Mouse (Mus musculus): Measurements from ENCODE around the gene Zfp689.
"Not testable (repeated sequence)": the region's sequence is repeated elsewhere in the genome, so short reads cannot be mapped to it uniquely, and the experiment has no call there.

Gene Zfp689

GRCm38 (mm10) chr7:127470743-127471645, 22.0 kb upstream of the Zfp689 start:
- peak; percentile 93 to 96 for DNase-seq (ENCODE audit: low spot score in 2 of 2)

- DNase-seq (ENCODE audit: low spot score in 2 of 2) = peak in 1 of 2 experiments; percentile 27
Measured at GRCm38 (mm10) chr7:127470011-127470715, 21.2 kb upstream of the Zfp689 start.

DNA sequence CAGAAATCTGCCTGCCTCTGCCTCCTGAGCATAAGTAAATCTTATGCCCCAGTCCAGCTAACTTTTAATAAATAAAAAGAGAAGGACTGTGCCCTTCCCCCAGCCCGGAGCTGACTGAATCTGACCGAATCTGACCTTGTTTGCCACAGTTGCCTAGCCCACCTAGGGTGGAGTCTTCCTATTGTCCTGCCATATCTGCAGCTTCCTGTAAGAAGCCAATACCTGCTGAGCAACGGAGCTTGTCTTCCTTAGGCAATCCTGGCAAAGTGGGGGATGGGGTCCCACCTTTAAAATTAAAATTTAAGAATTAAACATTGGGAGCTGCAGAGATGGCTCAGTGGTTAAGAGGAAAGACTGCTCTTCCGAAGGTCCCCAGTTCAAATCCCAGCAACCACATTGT, 17.6 kb upstream of the Zfp689 start:
- no peak for DNase-seq (ENCODE audit: low spot score in 2 of 2)

GRCm38 (mm10) chr7:127465670-127466069, 16.7 kb upstream of the Zfp689 start:
- DNase-seq (ENCODE audit: low spot score in 2 of 2) = not testable (repeated sequence)

DNA sequence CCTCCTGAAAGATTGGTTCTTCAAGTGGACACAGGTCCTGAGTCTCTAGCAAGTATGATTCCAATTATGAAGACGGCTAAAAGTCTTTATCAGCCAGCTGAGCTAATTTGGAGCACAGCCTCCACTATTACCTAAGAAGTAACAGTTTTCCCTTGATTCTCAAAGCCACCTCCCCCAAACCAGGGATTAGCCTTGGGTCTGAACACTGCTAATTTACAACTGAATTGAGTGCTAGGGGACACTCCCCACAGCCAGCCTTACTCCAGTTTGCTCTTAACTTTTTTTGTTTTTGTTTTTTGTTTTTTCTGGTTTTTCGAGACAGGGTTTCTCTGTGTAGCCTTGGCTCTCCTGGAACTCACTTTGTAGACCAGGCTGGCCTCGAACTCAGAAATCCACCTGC, 16.2 kb upstream of the Zfp689 start:
- no peak for DNase-seq (ENCODE audit: low spot score in 2 of 2)

GRCm38 (mm10) chr7:127459311-127459710, 10.4 kb upstream of the Zfp689 start, which contains the start of gene Prr14:
Gene Prr14 (plus strand): TSS chr7:127459611.
- DNase-seq (ENCODE audit: low spot score in 2 of 2) = not testable (repeated sequence)

GRCm38 (mm10) chr7:127458371-127459122, 9.6 kb upstream of the Zfp689 start:
- not testable (repeated sequence) for DNase-seq (ENCODE audit: low spot score in 2 of 2)

DNA sequence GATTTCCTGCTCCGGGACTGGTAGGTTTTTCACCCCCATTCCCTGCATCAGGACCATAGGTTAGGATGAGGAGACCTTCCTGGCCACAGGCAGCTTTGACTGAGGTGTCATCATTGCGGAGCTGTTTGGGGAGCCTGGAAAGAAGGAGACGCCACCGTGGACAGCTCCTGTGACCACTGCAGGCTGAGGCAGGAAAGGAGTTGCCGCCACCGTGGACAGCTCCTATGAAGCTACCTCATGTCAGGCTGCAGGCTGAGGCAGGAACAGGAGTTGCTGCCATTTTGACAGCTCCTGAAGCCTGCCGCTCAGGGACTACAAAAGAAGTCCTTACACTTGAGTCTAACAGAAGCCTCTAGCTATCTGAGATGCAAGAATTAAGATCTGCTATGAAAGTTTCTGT, 5.9 kb upstream of the Zfp689 start:
- no peak for DNase-seq (ENCODE audit: low spot score in 2 of 2)

GRCm38 (mm10) chr7:127453056-127453455, 4.1 kb upstream of the Zfp689 start:
- DNase-seq (ENCODE audit: low spot score in 2 of 2) = no peak

- no peak for DNase-seq (ENCODE audit: low spot score in 2 of 2)
Measured at GRCm38 (mm10) chr7:127449966-127450365, 1.0 kb upstream of the Zfp689 start.

DNA sequence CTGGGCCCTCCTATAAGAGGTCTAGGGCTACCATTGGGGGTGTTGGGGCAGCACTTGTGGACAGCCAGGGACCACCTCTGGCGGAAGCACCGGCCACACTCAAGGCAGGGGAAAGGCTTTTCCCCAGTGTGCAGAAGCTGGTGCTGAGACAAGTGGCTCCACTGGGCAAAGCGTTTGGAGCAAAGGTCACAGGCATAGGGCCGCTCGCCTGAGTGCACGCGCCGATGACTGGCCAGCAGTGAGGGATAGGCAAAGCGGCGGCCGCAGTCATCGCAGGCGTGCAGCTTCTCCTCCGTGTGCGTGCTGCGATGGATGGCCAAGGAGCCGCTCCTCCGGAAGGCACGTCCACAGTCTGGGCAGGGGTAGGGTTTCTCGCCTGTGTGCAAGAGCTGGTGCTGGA, 5.0 kb downstream of the Zfp689 start:
- DNase-seq (ENCODE audit: low spot score in 2 of 2) = no peak

GRCm38 (mm10) chr7:127437724-127438123, 11.2 kb downstream of the Zfp689 start:
- DNase-seq (ENCODE audit: low spot score in 2 of 2) = peak in 1 of 2 experiments; percentile 13

- no peak for DNase-seq (ENCODE audit: low spot score in 2 of 2)
Measured at GRCm38 (mm10) chr7:127435206-127435605, 13.8 kb downstream of the Zfp689 start.

DNA sequence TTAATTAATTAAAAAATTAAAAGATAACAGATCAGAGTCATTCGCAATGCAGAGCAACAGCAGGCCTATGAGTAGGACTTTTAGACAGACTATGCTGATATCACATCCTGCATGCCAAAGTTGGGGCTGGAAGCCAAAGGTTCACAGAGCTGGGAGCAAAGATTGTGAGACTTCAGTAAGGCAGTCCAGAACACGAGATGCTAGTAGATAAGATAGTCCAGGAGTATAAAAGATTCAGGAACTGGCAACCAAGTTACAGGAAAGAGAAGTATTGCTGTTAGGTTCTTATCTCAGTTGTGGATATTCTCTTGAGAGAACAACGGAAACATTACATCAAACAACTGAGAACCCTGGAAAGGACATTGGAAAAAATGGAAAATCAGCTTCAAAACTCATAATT, 22.6 kb downstream of the Zfp689 start:
- no peak for DNase-seq (ENCODE audit: low spot score in 2 of 2)

DNA sequence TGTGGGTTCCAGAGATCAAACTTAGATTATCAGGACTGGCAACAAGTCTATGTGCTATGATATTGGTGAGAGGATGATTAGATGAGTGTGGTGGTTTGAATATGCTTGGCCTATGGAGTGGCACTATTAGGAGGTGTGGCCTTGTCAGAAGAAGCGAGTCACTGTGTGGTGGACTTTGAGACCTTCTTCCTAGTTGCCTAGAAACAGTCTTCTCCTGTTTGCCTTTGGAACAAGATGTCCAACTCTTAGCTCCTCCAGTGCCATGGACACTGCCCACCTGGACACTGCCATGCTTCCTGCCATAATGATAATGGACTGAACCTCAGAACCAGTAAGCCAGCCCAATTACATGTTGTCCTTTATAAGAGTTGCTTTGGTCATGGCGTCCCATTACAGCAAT, 23.0 kb downstream of the Zfp689 start:
- no peak for DNase-seq (ENCODE audit: low spot score in 2 of 2)

DNA sequence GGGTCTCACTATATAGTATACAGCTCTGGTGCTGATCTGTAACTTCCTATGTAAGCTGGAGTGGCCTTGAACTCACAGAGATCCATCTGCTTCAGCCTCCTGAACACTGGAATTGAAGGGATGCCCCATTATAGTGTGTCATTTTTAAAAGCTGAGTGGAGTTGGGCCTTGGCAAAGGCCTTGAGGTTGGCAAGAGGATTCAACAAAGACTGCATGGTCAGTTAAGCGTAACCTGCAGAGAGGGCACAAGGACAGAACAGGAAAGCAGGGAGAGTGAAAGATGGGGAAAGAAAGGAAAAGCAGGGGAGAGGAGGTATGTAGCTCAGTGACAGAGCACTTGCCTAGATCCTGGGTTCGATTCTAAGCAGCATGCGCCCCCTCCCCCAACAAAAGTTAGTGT, 23.7 kb downstream of the Zfp689 start:
- DNase-seq (ENCODE audit: low spot score in 2 of 2) = no peak

DNA sequence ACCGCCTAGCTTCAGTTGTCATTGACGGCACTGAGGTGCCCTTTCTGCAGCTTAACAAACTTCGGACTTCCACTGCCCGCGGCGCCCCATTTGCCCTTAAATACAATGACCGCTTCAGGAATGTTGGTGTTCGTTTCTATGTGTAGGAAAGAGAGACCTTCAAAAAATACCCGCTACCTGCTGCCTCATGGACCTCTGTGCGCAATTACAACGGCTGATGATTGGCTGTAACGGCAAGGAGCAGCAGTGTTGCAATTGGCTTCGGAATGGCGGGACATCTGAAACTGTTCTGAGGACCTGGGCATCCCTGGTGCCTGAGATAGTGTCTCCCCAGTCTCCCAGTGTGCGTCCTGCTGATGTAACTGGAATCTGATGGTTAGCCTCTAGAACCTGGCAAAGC, 26.7 kb downstream of the Zfp689 start:
- DNase-seq (ENCODE audit: low spot score in 2 of 2) = peak in 1 of 2 experiments; percentile 28

GRCm38 (mm10) chr7:127421388-127422191, 27.4 kb downstream of the Zfp689 start, which contains the start of gene Zfp688:
Gene Zfp688 (minus strand): TSS chr7:127422068.
- DNase-seq (ENCODE audit: low spot score in 2 of 2) = peak; percentile 95 to 96

DNA sequence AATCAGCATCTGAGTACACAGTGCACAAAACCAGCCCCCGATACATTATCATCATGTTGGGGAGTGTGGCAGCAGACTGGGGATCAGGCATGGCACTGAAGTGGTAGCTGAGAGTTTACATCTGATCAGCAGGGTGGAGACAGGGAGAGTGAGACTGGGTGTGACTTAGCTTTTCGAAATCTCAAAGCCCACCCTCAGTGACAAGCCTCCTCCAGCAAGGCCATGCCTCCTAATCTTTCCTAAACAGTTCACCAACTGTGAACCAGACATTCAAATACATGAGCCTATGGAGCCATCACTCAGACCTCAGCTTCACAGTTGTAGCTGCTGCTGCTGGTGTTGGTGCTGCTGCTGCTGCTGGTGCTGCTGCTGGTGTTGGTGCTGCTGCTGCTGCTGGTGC, 37.5 kb downstream of the Zfp689 start:
- DNase-seq (ENCODE audit: low spot score in 2 of 2) = no peak

GRCm38 (mm10) chr7:127406002-127406987, 42.7 kb downstream of the Zfp689 start, which contains the start of gene Zfp764:
Gene Zfp764 (minus strand): TSS chr7:127406822.
- DNase-seq (ENCODE audit: low spot score in 2 of 2) = peak; percentile 82 to 85

All from spleen, postnatal 36 days (tissue).